Comparison of ENCODE assay signal across 8 mouse cellular contexts in genomic region chr11:79962877-79963183, GRCm38 (mm10). TPM values are rescaled to one million over a fixed set of nuclear protein-coding genes. Genes with fewer than 3 reads are reported as not detected.
A peak's percentile ranks its signal among the peaks of the same experiment; 100 is the strongest.
DNase-seq lines count a peak whose midpoint lies in the region; ATAC-seq and TF ChIP-seq lines count a peak whose summit lies in the region.

No protein-coding gene starts in this region.

- peak overlapping the region; percentile 55 for H3K9ac ChIP-seq in kidney, embryonic 16.5 days (replicated peaks; ENCODE audit: low read length)
- peak overlapping the region; percentile 51 for H3K9ac ChIP-seq in embryonic facial prominence, embryonic 11.5 days (replicated peaks; ENCODE audit: low read length)
- H3K9ac ChIP-seq in intestine, embryonic 15.5 days = peak overlapping the region; percentile 34; the same call in 1 of the 2 replicates
- H3K9ac ChIP-seq in midbrain, postnatal 0 days (replicated peaks; ENCODE audit: low read length, poor library complexity, severe bottlenecking) = peak overlapping the region; percentile 24; the same call in 1 of the 2 replicates

- WGBS in kidney, embryonic 16.5 days = 5% methylated on average over 9 of the region's 9 CpGs
- 8% methylated on average over 9 of the region's 9 CpGs for WGBS in embryonic facial prominence, embryonic 11.5 days
- WGBS in intestine, embryonic 15.5 days = 4% methylated on average over 9 of the region's 9 CpGs
- 4% methylated on average over 9 of the region's 9 CpGs for WGBS in midbrain, postnatal 0 days

- H3K4me3 ChIP-seq in kidney, embryonic 16.5 days (ENCODE audit: low read length) = peak overlapping the region; percentile 68
- H3K4me3 ChIP-seq in embryonic facial prominence, embryonic 11.5 days (ENCODE audit: low read depth, low read length) = peak overlapping the region; percentile 65
- H3K4me3 ChIP-seq in intestine, embryonic 15.5 days (replicated peaks) = peak overlapping the region; percentile 62
- peak overlapping the region; percentile 64 for H3K4me3 ChIP-seq in midbrain, postnatal 0 days (ENCODE audit: low read depth, low read length)

- H3K27me3 ChIP-seq in kidney, embryonic 16.5 days (ENCODE audit: insufficient read depth, low read length) = no peaks in the 10 kb centered on the region; the same call in 1 of the 2 replicates
- no peaks in the 10 kb centered on the region for H3K27me3 ChIP-seq in embryonic facial prominence, embryonic 11.5 days (ENCODE audit: control insufficient read depth, insufficient read depth, low read length)
- H3K27me3 ChIP-seq in intestine, embryonic 15.5 days (replicated peaks) = no peaks in the 10 kb centered on the region
- no peaks in the 10 kb centered on the region for H3K27me3 ChIP-seq in midbrain, postnatal 0 days (ENCODE audit: insufficient read depth, low read length)

- no peaks in the 10 kb centered on the region for H3K9me3 ChIP-seq in kidney, embryonic 16.5 days (ENCODE audit: low read length)
- H3K9me3 ChIP-seq in embryonic facial prominence, embryonic 11.5 days (replicated peaks; ENCODE audit: control insufficient read depth, low read length) = no peaks in the 10 kb centered on the region
- no peaks in the 10 kb centered on the region for H3K9me3 ChIP-seq in intestine, embryonic 15.5 days
- no peaks in the 10 kb centered on the region for H3K9me3 ChIP-seq in midbrain, postnatal 0 days (ENCODE audit: low read length)

- no peak for DNase-seq in kidney, adult 9 months
- DNase-seq in embryonic facial prominence, embryonic 11.5 days (ENCODE audit: low spot score) = no peak
- no peak for DNase-seq in midbrain, postnatal 0 days (ENCODE audit: low spot score)
- DNase-seq in right cerebral cortex, postnatal 25 days = no peak
- no peak for DNase-seq in thymus, postnatal 10 days (ENCODE audit: low spot score in 2 of 2)
- no peak for DNase-seq in thymus, postnatal 36 days

- peak overlapping the region; percentile 77 for H3K4me2 ChIP-seq in kidney, embryonic 16.5 days (replicated peaks; ENCODE audit: low read depth, low read length)
- peak overlapping the region; percentile 41 for H3K4me2 ChIP-seq in embryonic facial prominence, embryonic 11.5 days (ENCODE audit: low read depth, low read length)
- peak overlapping the region; percentile 70 for H3K4me2 ChIP-seq in intestine, embryonic 15.5 days (replicated peaks)
- peak overlapping the region; percentile 70 for H3K4me2 ChIP-seq in midbrain, postnatal 0 days (ENCODE audit: low read depth, low read length, poor library complexity, severe bottlenecking)

- H3K4me1 ChIP-seq in kidney, embryonic 16.5 days (ENCODE audit: insufficient read depth, low read length) = peaks cover 14% of the 10 kb centered on the region
- H3K4me1 ChIP-seq in embryonic facial prominence, embryonic 11.5 days (ENCODE audit: control insufficient read depth, insufficient read depth, low read length) = no peaks in the 10 kb centered on the region
- H3K4me1 ChIP-seq in intestine, embryonic 15.5 days (replicated peaks) = no peaks in the 10 kb centered on the region
- H3K4me1 ChIP-seq in midbrain, postnatal 0 days (ENCODE audit: insufficient read depth, low read length) = peaks cover 6% of the 10 kb centered on the region; the same call in 1 of the 2 replicates

- no peak for ATAC-seq in kidney, embryonic 16.5 days (ENCODE audit: low FRiP score, low TSS enrichment)
- no peak for ATAC-seq in embryonic facial prominence, embryonic 11.5 days (replicated peaks; ENCODE audit: insufficient number of reproducible peaks, low FRiP score, low TSS enrichment, low read depth)
- ATAC-seq in intestine, embryonic 15.5 days = peak; percentile 46
- ATAC-seq in midbrain, postnatal 0 days (ENCODE audit: low FRiP score) = no peak

- peaks cover 14% of the 10 kb centered on the region; the same call in 1 of the 2 replicates for H3K36me3 ChIP-seq in kidney, embryonic 16.5 days (ENCODE audit: insufficient read depth, low read length)
- 0 out of 2 replicates have a peak, but pooled peaks cover 2% of the 10 kb centered on the region for H3K36me3 ChIP-seq in embryonic facial prominence, embryonic 11.5 days (replicated peaks; ENCODE audit: control insufficient read depth, insufficient read depth, low read depth, low read length)
- peaks cover 14% of the 10 kb centered on the region for H3K36me3 ChIP-seq in intestine, embryonic 15.5 days
- peaks cover 6% of the 10 kb centered on the region; the same call in 1 of the 2 replicates for H3K36me3 ChIP-seq in midbrain, postnatal 0 days (ENCODE audit: insufficient read depth, low read length)

- no peak overlapping the region for H3K27ac ChIP-seq in kidney, embryonic 16.5 days (ENCODE audit: low read length)
- no peak overlapping the region for H3K27ac ChIP-seq in embryonic facial prominence, embryonic 11.5 days (replicated peaks; ENCODE audit: low read depth, low read length)
- no peak overlapping the region for H3K27ac ChIP-seq in intestine, embryonic 15.5 days
- no peak overlapping the region for H3K27ac ChIP-seq in midbrain, postnatal 0 days (ENCODE audit: low read depth, low read length)

- TF ChIP-seq CTCF in midbrain, postnatal 0 days (IDR thresholded peaks at IDR 0.05) = no peak

RNA-seq across cellular contexts. Expression of gene Utp6, which starts 0.6 kb away (rescaled TPM):
- polyA plus RNA-seq in kidney, embryonic 16.5 days (2015; fragmentation: Nextera tagmentation; extraction: Ambion mirVana) = 48.7 and 49.7 TPM in 2 replicates
- 92.7 and 108 TPM in 2 replicates for polyA plus RNA-seq in embryonic facial prominence, embryonic 11.5 days (2014; fragmentation: Nextera tagmentation; extraction: Ambion mirVana)
- 47.0 and 50.0 TPM in 2 replicates for polyA plus RNA-seq in intestine, embryonic 15.5 days (2015; fragmentation: Nextera tagmentation; extraction: Ambion mirVana)
- 24.7 and 27.1 TPM in 2 replicates for total RNA-seq in midbrain, postnatal 0 days (2014; rRNA removed)
- polyA plus RNA-seq in midbrain, postnatal 0 days (2015; fragmentation: Nextera tagmentation; extraction: Ambion mirVana) = 18.9 and 21.0 TPM in 2 replicates

RNA-seq across cellular contexts. Expression of gene Suz12, which starts 30.1 kb away (rescaled TPM):
- 13.7 and 17.9 TPM in 2 replicates for polyA plus RNA-seq in kidney, embryonic 16.5 days (2015; fragmentation: Nextera tagmentation; extraction: Ambion mirVana)
- 21.0 and 27.5 TPM in 2 replicates for polyA plus RNA-seq in embryonic facial prominence, embryonic 11.5 days (2014; fragmentation: Nextera tagmentation; extraction: Ambion mirVana)
- 19.2 and 22.6 TPM in 2 replicates for polyA plus RNA-seq in intestine, embryonic 15.5 days (2015; fragmentation: Nextera tagmentation; extraction: Ambion mirVana)
- total RNA-seq in midbrain, postnatal 0 days (2014; rRNA removed) = 18.7 and 22.3 TPM in 2 replicates
- polyA plus RNA-seq in midbrain, postnatal 0 days (2015; fragmentation: Nextera tagmentation; extraction: Ambion mirVana) = 6.4 and 9.2 TPM in 2 replicates
